Mouse (Mus musculus) heart, postnatal 0 days (tissue): ENCODE measurements around the gene Wnt4.

Experiments used
- CTCF ChIP-seq: IDR thresholded peaks from 2 replicates; pipeline ENCODE4 v1.5.1; 2016; ENCODE audit warnings: antibody characterized with exemption, control low read depth, low read depth
- EP300 ChIP-seq: IDR thresholded peaks from 2 replicates; pipeline ENCODE4 v1.6.1; 2016; ENCODE audit warnings: antibody characterized with exemption, low read depth

DNA sequence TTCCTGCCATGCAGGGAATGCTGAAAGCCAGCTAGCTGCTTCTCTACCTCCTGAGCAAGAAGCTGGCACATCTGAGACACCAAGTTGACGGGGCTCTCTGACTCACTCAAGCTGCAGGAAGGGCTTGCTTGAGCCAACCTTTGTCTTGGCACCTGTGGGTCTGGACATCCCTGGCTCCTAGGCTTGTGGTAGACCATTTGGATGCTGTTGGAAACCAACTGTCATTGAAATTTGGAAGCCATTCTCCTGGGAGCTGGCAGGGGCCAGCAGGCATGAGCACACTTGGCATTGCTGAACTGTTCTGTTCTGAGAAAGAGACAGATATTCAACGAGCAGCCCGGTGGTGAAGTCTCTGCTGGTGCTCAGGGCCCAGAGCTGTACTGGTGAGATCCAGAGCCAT is 13.0 kb downstream of the Wnt4 start:
- TF ChIP-seq CTCF (no peak), EP300 (no peak)
